Mouse (Mus musculus) CD4-positive, CD25-positive, alpha-beta regulatory T cell, adult 4 months (primary cell): ENCODE results near the gene Ttc17. TPM values are rescaled to one million over a fixed set of nuclear protein-coding genes. Genes with fewer than 3 reads are reported as not detected.

ENCODE experiments used
- polyA plus RNA-seq, 2 experiments: library from polyadenylated mRNA; unstranded; fragments of 100-300 nt; shearing (Covaris generic); gene quantifications; one replicate each; pipeline ENCODE4 v1.2.1; 2017

Gene Ttc17
- polyA plus RNA-seq, 2 experiments from 2014 or later = 43.6 to 68.9 TPM

Other genes with a start within 250 kb of the Ttc17 start
- 10 to 100 TPM; 67.2 to 71.4 TPM for gene Hsd17b12, start 248.7 kb downstream of the Ttc17 start, polyA plus RNA-seq
- gene Api5, start 31.4 kb upstream of the Ttc17 start, polyA plus RNA-seq = 10 to 100 TPM; 93.1 to 95.5 TPM